Mouse (Mus musculus) adrenal gland, adult 2 months (tissue): ENCODE measurements around the gene Frrs1. TPM values are rescaled to one million over a fixed set of nuclear protein-coding genes. Genes with fewer than 3 reads are reported as not detected.
A peak's percentile ranks its signal among the peaks of the same experiment; 100 is the strongest.

Experiments
- DNase-seq: peaks from one replicate; pipeline ENCODE4 v3.0.0; 2021
- polyA plus RNA-seq: library from polyadenylated mRNA; depleted of rRNA; stranded (reverse); fragments of >200 nt; gene quantifications from 2 replicates; pipeline ENCODE4 v1.2.3, GENCODE M21; 2012
- total RNA-seq, 2 experiments: library from RNA; stranded (reverse); gene quantifications; 2 replicates each; pipeline ENCODE4 v1.2.3; 2021

The Frrs1 gene
- total and polyA plus RNA-seq, 3 experiments = 10.1 to 26.8 (median 18.5) TPM

DNA sequence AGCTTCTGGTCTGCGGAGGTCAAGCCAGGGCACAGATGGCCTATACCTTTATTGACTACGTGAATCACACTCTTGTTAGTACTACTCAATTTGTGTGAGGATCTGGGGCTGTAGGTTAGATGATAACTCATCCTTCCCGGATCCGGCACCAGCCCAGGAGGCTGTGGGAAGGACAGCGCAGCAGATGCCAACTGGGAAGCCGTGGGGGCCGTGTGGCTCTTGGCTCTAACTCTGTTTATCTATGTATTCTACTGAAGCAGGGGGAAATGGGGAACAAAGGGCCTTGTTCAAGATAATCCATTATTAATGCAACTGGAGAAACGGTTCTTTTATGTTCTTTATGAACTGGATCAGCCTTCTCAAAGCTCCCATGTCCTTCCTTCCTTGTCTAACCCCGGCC is 47.3 kb downstream of the Frrs1 start:
- no peak for DNase-seq

DNA sequence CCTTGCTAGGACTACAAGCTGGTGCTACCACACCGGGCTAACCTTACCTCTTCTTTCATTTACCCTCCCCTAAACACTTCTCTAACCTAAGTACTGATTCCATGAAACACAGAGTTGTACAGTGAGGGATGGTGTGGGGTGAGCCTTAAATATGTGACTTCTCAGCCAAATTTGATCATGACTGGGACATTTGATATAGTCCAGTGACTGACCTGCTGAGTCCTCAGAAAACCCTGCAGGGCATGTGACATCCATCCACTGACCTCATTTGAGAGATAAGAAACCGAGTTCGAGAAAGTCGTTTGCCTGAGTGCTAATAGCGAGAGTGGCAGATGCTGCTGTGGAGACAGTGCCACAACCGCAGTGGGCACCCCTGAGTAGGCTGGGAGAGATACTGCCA is 55.1 kb downstream of the Frrs1 start:
- no peak for DNase-seq

DNA sequence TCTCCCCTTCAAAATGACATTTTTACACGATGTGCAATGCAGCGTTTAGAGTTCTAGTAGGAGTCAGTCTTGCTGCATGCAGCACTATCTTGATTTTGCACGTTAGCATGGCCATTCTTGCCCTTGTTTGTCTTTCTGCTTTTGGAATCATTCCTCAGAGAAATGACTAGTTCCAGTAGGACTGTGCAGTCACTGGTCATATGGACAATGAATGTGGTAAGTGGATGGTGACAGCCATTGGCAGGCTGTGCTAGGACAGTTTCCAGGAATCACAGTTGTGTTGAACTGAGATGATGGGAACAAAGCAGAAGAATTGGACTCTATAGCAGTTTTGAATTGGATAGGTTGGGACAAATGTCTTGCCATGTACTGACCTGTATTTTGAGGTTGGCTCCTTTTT is 55.7 kb downstream of the Frrs1 start:
- no peak for DNase-seq

DNA sequence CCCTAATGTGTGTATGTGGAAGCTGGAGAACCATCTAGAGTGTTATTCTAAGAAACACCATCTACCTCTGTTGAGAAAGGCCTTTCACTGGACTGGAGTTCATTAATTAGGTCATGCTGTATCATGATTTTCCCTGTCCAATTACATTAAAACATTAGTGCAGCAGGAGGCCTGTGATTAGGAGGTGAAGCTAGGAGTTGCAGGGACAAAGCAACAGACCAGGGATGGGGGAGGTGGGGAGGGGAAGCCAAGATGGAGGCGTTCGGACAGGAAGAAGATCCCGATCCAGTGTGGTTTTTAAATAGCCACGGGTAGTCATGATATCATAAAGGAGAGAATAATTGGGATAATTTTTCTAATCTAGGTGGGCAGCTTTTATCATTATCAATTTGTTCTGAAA is 57.8 kb downstream of the Frrs1 start:
- DNase-seq = no peak

DNA sequence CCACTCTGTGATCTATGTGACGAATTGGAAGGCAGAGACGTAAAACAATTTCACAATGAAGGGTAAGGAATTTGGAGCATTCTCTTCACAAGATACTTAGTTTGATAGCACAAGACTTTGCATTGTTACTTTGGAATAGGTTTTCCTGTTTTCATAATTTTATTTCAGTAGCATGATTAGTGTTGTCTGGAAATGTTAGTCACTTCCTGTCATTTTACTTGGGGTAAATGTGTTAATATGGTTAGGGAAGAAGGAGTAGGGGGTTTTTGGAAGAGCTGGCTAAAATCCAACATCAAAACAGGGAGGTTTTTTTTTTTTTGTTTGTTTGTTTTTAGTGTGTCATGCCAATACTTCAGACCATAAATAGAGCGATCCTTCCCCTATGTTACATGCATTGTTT is 62.3 kb downstream of the Frrs1 start:
- DNase-seq = no peak

DNA sequence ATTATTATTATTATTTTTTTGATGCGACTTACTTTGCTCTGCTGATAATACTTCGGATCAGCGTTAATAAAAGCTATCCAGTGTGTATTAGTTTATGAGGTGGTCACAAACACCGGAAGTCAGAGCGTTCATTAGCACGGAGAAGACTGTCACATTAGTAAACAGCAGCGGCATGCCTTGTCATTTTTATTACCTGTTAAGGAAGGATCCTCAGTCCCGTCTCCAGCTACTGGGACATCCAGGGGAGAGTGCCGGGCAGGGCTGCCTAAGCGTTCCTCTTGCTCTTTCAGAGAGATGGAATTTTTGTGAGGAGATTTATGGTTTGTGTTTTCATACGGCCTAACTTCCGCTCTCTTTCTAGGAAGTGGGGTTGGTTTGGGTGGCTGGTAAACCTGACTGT is 63.8 kb downstream of the Frrs1 start:
- DNase-seq = no peak

DNA sequence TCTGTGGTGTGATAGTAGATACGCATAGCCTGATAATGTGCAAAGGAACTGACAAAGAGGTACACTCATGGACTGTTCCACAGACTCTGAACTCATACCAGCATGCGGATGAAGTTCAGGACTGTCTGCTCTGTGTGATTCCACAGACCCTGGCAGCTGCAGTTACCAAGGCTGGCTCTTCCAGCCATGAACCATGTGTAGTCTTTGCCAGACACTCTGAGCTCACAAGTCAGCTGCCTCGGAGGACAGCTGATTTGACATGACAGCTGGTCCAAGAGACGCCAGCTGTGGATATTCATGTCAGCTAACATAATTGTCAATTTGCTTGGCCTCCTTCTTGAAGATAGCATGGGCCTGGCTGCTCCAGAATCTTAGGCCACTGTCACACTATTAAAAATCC is 69.7 kb downstream of the Frrs1 start:
- DNase-seq = no peak

DNA sequence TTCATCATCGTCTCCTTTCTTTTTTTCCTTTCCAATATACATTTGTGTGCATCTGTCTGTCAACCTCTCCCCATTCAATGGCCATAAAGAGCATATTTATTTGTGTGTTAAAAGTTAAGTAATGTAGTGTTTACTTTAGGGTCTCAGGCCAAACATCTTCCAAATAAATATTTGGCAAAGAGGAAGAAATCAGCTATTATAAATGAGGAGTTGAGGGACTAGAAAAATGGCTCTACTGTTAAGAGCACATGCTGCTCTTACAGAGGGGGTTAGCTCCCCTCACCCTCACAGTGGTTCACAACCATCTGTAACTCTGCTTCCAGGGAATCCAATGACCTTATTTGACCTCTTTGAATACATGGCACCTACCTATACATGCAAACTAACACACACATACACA is 73.9 kb downstream of the Frrs1 start:
- no peak for DNase-seq

DNA sequence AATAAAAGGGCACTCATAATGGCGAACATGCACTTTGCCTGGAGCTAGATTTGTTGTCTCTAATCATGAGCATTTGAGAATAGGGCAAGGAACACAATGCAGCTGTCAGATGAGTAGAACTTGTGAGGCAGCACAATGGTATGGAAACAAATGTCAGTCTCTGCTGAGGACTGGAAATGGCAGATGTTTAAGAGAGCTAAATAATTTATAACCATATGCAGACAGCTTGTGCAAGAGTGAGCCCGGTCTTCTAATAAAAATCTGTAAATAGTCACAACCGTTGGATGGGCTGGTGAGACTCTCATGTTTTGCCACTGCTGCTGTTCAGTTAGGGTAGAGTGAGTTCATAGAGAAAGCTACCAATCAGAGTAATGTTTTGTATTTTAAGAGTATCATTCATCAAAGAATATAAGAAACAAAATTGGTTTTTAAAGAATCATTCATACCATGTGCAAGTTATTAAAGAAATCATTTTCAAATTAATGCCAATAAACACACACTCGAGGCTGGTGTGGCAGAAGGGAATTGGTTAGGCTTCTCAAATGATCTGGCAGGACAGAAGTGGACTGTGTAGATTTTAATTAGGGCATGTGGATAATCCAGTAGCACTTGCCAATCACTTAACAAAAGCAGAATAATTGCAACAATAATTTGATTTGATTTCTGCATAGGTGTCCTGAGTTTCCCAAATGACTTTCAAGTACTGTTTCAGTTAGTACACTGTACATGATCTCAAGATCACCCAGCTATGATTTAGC is 77.8 kb downstream of the Frrs1 start:
- DNase-seq = no peak

DNA sequence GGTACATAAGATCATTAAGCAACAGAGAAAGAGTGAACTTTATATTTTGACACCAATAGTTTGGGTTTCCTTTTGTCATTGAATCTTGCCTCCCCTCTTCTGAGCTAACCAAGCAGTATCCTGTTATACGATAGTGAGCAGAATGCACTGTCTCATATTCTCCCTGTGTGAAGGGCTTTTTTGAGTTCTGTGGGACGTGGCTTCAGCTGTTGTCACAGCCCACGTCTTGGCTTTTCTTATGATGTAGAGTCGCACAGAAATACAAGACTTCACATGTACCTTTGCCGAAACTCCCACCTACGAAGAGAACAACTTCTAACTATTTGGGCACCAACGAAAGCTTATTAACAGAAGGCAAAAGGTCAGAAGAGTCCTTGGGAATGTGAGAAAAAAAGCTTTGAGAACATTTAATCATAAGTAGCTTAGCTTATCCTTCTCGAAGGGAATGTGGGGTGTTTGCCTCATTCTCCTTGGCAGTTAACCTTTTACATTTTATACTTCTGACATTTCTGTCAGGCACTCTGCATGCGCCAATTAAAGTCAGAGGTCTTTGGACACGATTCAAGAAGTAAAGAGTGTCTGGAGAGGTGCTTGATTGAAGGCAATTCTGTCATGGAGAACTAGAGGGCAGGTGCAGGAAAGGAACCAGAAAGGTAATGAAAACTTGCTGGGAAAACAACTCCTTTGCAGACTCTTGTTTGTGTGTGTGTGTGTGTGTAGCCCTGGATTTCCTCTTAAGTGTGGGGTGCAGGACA is 81.7 kb downstream of the Frrs1 start:
- DNase-seq = no peak

DNA sequence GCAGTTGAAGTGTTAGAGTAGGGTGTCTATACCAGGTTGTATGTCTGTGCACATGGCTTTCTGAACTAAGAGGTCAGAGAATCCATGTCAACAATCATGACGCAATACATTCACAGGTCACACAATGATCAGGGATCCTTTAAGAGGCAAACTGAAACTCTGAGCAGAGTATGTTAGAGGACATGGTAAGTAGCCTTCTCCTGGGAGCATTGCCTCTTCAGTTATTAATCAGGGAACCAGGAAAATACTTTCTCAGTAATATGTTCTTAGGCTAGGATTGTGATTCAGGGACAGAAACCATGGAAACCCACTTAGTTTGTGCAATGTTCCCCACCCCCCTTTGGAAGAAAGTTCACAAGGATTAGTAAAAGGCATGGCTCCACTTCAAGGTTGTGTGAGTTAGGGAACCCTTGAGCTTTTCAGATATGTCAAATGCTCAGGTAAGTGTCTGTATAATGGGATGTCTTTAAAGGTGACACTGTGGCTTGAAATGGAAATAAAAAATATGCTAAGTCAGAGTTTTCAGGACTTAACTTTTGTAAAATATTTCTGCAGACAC is 82.4 kb downstream of the Frrs1 start:
- peak; percentile 41 for DNase-seq

DNA sequence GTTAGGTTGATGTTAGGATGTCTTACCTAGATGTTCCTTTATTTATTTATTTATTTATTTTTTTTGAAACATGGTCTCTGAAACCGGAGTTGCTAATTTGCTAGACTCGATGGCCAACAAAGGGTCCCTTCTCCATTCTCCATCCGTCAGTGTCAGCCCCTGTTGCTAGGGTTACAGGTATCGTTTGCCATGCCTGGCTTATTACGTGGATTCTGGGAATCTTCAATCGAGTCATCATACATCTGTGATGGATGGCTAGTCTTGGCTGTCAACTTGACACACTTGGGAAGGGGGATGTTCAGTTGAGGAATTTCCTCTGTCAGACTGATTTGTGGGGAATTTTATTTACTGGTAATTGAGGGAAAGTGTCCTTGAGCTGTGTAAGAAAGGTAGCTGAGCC is 83.5 kb downstream of the Frrs1 start:
- peak; percentile 50 for DNase-seq

DNA sequence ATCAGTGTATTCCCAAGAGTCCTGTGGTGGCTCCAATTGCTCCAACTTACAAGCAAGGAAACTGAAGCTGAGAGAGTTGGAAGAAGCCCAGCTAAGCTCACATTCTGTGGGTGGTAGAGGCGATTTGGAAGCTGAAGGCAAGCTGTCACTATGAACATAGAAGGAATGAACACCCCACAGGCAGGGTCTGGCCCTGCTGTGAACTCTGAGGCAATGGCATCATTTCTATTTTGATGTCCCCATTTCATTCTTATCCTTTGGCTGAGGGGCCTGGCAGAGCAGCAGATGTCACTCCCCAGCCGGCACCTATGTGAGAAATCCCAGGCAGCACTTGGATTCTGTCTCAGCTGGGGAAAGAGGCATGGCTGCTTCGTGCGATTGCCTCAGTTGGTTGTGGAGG is 84.2 kb downstream of the Frrs1 start:
- no peak for DNase-seq

DNA sequence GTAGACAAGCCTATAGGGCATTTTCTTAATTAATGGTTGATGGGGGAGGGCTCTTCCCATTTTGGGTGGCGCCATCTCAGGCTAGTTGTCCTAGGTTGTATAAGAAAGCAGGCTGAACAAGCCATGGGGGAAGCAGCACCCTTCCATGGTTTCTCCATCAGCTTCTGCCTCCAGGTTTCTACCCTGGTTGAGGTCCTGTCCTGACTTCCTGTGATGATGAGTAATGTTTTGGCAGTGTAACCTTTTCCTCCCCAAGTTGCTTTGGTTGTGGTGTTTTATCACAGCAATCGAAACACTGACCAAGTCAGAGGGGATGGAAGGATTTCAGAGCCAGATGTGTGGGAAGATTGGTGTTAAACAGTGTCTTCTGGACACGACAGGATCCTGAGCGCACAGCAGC is 87.2 kb downstream of the Frrs1 start:
- DNase-seq = no peak

DNA sequence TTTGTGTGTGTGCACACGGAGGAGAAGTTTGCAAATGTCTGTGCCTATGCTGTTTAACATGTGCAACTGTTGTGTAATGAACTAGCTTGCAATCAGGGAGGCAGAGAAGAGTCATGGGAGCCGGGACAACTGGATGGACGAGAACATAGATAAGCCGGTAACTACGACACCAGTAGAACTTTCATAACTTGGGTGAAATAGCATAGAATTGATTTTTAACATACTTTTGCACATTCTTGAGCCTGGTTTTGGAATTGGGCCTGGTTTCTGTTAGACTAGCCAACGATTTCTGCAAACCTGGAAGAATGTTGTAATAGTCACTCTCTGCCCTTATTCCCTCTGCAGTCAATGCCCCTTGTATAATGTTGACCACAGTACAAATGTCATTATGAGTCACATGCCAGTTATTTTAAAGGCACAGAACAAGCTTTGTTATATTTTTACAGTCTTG is 91.4 kb downstream of the Frrs1 start:
- peak; percentile 59 for DNase-seq

DNA sequence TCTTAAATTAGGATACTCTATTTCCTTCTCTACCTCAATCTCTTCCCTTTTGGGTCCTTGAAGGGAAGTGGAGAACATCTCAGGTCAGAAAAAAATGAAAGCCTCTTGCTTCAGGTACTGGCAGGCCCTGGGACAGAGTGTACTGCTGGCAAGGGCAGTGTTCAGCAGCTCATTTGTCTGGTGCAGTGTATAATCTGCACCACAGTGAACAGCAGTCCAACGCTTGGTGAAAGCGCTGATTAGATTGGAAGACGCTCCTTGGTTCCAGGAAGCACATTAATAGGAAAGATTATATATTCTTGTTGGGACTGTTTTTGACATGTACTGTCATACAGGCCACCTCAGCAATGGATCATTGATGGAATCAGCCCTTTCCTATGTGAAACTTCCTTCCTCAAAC is 92.2 kb downstream of the Frrs1 start:
- no peak for DNase-seq

DNA sequence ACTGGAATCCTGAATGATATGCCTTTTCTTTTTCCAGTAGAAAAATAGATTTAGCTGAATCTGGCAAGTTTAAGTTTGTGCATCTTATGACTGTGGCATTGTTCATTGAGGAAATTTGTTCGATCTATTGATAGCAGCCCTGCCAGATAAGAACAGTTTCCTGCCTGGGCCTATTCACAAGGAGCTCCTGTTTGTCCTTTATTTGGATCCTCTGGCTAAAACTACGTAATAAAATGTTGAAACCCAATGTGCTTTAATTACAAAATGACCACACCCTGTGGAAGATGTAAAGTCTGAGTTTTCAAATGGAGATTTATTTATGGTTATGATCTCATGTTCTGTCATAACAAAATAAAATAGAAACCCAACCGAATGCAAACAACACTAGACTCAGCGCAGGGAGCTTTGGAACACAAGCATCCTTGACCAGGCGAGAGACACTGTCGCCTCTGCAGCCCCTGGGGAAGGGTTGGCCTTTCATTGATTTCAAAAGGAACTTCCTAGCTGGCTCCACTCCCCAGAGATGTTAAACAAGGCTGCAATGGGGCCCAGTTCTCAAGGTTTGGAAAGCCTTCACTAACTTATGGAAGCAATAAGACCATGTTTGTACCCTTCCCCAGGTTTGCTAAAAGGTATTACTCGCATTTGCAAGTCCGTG is 93.1 kb downstream of the Frrs1 start:
- no peak for DNase-seq

DNA sequence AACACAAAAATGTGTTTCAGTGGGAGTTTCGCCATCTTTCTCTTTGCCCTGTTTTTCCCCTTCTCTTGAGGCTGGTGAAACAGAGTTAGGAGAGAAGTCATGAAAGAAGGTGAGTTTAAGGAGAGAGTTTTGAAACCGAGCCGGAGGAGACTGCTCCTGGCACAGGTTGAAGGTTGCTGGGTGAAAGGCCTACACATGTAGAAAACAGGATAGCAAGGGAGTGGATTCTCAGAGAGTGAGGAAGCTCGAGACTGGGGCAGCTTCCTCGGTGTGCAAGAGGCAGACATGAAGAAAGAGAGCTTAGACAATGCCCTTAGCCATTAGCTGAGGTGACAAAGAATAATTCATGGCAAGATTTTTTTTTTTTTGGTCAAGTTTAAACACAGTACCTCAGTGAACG is 94.1 kb downstream of the Frrs1 start:
- no peak for DNase-seq

DNA sequence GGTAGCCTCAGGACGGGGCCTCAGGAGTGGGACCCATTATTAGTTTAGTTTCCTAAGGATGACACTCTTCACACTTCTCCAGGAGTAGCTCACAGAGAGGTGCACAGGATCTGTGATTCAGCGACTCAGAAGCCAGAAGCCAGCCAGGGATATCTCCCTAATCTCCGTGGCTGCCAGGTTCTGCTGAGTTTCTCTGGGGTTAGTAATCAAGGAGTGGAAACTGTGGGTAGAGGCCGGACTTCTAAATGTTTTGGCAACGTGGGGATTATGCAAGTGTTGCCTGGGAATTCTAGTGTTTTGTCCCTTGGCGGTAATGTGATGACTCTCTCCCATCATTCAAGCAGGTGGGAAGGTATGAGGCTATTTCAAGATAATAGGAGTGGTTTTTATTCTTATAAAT is 95.8 kb downstream of the Frrs1 start:
- DNase-seq = peak; percentile 59
